Mouse (Mus musculus) kidney, adult 10 weeks (tissue): ENCODE measurements around the gene Gm28919. TPM values are rescaled to one million over a fixed set of nuclear protein-coding genes. Genes with fewer than 3 reads are reported as not detected.

Source experiments
- polyA plus RNA-seq: library from polyadenylated mRNA; stranded (reverse); fragments of 350-450 nt; fragmentation: Illumina TruSeq; extraction: RNeasy Lipid Tissue Mini Kit (QIAGEN cat#74804); gene quantifications from one replicate; pipeline ENCODE4 v1.2.3, GENCODE M21; 2014; ENCODE audit warnings: low read depth, low replicate concordance

Gm28919 gene
- not detected for polyA plus RNA-seq

DNA sequence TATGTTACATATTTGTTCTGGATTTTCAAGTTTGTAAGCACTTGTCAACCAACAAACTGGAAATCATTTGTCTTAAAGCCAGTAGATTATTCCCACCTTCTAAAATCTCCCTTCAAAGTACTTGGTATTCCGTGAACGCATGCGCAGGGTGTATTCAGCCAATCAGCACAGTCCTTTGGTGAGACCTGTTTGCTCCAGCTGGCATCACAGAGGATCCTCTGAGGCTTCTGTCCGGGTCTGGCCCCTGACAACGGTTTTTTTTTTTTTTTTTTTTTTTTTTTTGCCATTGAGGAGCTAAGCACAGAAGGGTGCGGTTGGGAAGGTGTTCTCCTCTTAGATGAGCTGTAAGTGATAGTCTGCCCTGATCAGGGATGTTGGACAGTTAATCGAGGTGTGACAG lies at the start of gene Gm28919:
Gene Gm28919 (plus strand): TSS at position 301 of the 400 bp plus-strand sequence.

Other genes starting within 250 kb of the Gm28919 start
- gene Gm21719, start 99.3 kb downstream of the Gm28919 start, polyA plus RNA-seq, result not detected